Mouse (Mus musculus) limb, embryonic 15.5 days (tissue): ENCODE measurements around the gene Foxred2. TPM values are rescaled to one million over a fixed set of nuclear protein-coding genes. Genes with fewer than 3 reads are reported as not detected.
A peak's percentile ranks its signal among the peaks of the same experiment; 100 is the strongest.

Experiments
- ATAC-seq: fragments of 200-750 bp; cut with Nextera tagmentation; 2 replicates; pipeline ENCODE4 v1.8.0; 2017; ENCODE audit warnings: low read depth, moderate TSS enrichment; ENCODE audit not compliant: insufficient number of reproducible peaks, low FRiP score, low TSS enrichment
- H3K27ac ChIP-seq: fragments of 300-500 bp; sonication (generic); 2 replicates; pipeline ENCODE4 v1.5.1; 2015; ENCODE audit warnings: moderate library complexity, mild to moderate bottlenecking, inconsistent platforms
- H3K27me3 ChIP-seq: fragments of 300-500 bp; sonication (generic); 2 replicates; pipeline ENCODE4 v1.6.1; 2015; ENCODE audit warnings: inconsistent platforms
- H3K36me3 ChIP-seq: fragments of 300-500 bp; sonication (generic); 2 replicates; pipeline ENCODE4 v1.6.1; 2015; ENCODE audit warnings: inconsistent platforms
- H3K4me1 ChIP-seq: fragments of 300-500 bp; sonication (generic); 2 replicates; pipeline ENCODE4 v1.6.1; 2015; ENCODE audit warnings: inconsistent platforms
- H3K4me2 ChIP-seq: fragments of 300-500 bp; sonication (generic); 2 replicates; pipeline ENCODE4 v1.6.1; 2015; ENCODE audit warnings: mild to moderate bottlenecking, inconsistent platforms
- H3K4me3 ChIP-seq: fragments of 300-500 bp; sonication (generic); 2 replicates; pipeline ENCODE4 v1.5.1; 2015; ENCODE audit warnings: mild to moderate bottlenecking, inconsistent platforms
- H3K9ac ChIP-seq: fragments of 300-500 bp; sonication (generic); 2 replicates; pipeline ENCODE4 v1.6.1; 2015; ENCODE audit warnings: inconsistent platforms
- H3K9me3 ChIP-seq: fragments of 300-500 bp; sonication (generic); 2 replicates; pipeline ENCODE4 v1.6.1; 2016; ENCODE audit warnings: inconsistent platforms
- WGBS: fragments of 180-500 bp; shearing (Covaris S2); methylation state at CpG from one replicate; pipeline ENCODE4 v1.1.7; 2015; 5-methylcytosine and 5-hydroxymethylcytosine counted together
- polyA plus RNA-seq: library from polyadenylated mRNA; unstranded; fragments of >200 nt; fragmentation: Nextera tagmentation; extraction: Ambion mirVana; gene quantifications from 2 replicates; pipeline ENCODE4 v1.2.1, GENCODE M21; 2015

Gene Foxred2
- 3.7 and 4.2 TPM in 2 replicates for polyA plus RNA-seq

GRCm38 (mm10) chr15:77956404-77956901 is at the start of gene Foxred2:
Foxred2 (minus strand) TSS chr15:77956722.
- H3K27me3 ChIP-seq = peaks cover 15% of the 10 kb centered on the region
- peaks cover 31% of the 10 kb centered on the region for H3K36me3 ChIP-seq
- peak within 1 kb of the TSS; percentile 84 for H3K4me2 ChIP-seq
- under 1% methylated on average over 39 of the region's 39 CpGs for WGBS
- H3K9ac ChIP-seq = peak within 1 kb of the TSS; percentile 28; the same call in 1 of the 2 replicates
- no peak within 1 kb of the TSS for H3K27ac ChIP-seq
- H3K4me3 ChIP-seq = peak within 1 kb of the TSS; percentile 59
- H3K9me3 ChIP-seq = no peaks in the 10 kb centered on the region
- ATAC-seq = peak; percentile 81
- peaks cover 23% of the 10 kb centered on the region for H3K4me1 ChIP-seq

DNA sequence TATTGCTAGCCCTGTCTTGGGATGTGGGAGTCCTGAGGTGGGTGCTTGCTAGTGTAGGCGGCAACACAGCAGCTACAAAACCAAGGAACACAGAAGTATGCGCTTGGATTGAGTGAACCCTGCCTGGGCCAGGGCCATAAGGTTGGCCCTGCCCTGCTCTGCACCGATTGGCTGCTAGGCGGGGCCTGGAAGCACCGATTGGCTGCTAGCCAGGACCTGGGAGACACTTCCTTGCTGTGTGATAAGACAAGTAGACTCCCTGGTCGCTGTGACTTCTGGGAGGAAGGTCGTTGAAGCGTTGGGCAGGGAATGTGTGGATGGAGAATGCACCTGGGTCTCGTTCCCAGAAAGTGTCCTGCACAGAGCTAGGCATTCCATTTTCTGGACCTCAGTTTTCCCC is 47.4 kb upstream of the Foxred2 start:
- Histone ChIP-seq H3K27ac (no peak overlapping the region), H3K36me3 (no peaks in the 10 kb centered on the region), H3K9me3 (no peaks in the 10 kb centered on the region), H3K4me1 (no peaks in the 10 kb centered on the region), H3K27me3 (no peaks in the 10 kb centered on the region), H3K4me3 (no peak overlapping the region), H3K4me2 (no peak overlapping the region), H3K9ac (no peak overlapping the region)
- no peak for ATAC-seq
- 52% methylated on average over 9 of the region's 9 CpGs for WGBS

- no peaks in the 10 kb centered on the region for H3K36me3 ChIP-seq
- ATAC-seq = no peak
- H3K27me3 ChIP-seq = no peaks in the 10 kb centered on the region
- no peak overlapping the region for H3K27ac ChIP-seq
- no peak overlapping the region for H3K4me2 ChIP-seq
- no peak overlapping the region for H3K9ac ChIP-seq
- H3K9me3 ChIP-seq = no peaks in the 10 kb centered on the region
- 17% methylated on average over 5 of the region's 5 CpGs for WGBS
- no peak overlapping the region for H3K4me3 ChIP-seq
- H3K4me1 ChIP-seq = no peaks in the 10 kb centered on the region
Measured at GRCm38 (mm10) chr15:78001400-78001799, 44.9 kb upstream of the Foxred2 start.

DNA sequence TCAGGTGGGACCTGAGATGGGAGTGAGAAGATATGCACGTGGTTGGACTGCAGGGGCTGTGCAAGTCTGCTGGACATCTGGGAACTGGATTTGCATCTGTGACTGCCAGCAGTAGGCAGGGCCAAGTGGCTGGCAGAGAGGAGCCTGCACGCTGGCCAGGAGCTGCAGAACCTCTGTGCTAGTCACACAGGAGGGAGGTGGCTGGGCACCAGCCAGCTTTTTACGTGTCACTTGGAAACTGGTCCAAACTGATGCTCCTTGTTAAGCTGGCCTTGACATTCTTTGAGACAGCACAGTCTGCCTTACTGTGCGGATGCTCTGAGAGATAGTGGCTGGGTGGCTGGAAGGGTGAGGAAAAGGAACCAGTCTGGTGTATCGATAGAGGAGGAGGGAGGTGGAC is 32.0 kb upstream of the Foxred2 start:
- no peaks in the 10 kb centered on the region for H3K36me3 ChIP-seq
- 0 out of 2 replicates have a peak, but pooled peaks cover 3% of the 10 kb centered on the region for H3K27me3 ChIP-seq
- H3K9me3 ChIP-seq = no peaks in the 10 kb centered on the region
- WGBS = 65% methylated on average over 5 of the region's 5 CpGs
- H3K4me3 ChIP-seq = no peak overlapping the region
- no peak for ATAC-seq
- no peak overlapping the region for H3K9ac ChIP-seq
- no peak overlapping the region for H3K27ac ChIP-seq
- no peak overlapping the region for H3K4me2 ChIP-seq
- H3K4me1 ChIP-seq = no peaks in the 10 kb centered on the region

- no peak for ATAC-seq
- 18% methylated on average over 3 of the region's 3 CpGs for WGBS
- H3K27me3 ChIP-seq = peaks cover 10% of the 10 kb centered on the region
Measured at GRCm38 (mm10) chr15:77983391-77983790, 26.9 kb upstream of the Foxred2 start.

GRCm38 (mm10) chr15:77982195-77982939 is 25.8 kb upstream of the Foxred2 start:
- Histone ChIP-seq H3K36me3 (no peaks in the 10 kb centered on the region), H3K27ac (no peak overlapping the region), H3K9ac (no peak overlapping the region), H3K4me3 (no peak overlapping the region), H3K9me3 (no peaks in the 10 kb centered on the region), H3K27me3 (peaks cover 10% of the 10 kb centered on the region), H3K4me2 (no peak overlapping the region), H3K4me1 (0 out of 2 replicates have a peak, but pooled peaks cover 2% of the 10 kb centered on the region)
- no peak for ATAC-seq
- WGBS = 26% methylated on average over 18 of the region's 18 CpGs

More at GRCm38 (mm10) chr15:77983391-77983790, 26.9 kb upstream of the Foxred2 start:
- no peak overlapping the region for H3K4me3 ChIP-seq
- 0 out of 2 replicates have a peak, but pooled peaks cover 2% of the 10 kb centered on the region for H3K4me1 ChIP-seq
- no peak overlapping the region for H3K27ac ChIP-seq
- H3K9ac ChIP-seq = no peak overlapping the region
- H3K36me3 ChIP-seq = no peaks in the 10 kb centered on the region
- no peak overlapping the region for H3K4me2 ChIP-seq
- H3K9me3 ChIP-seq = no peaks in the 10 kb centered on the region

- Histone ChIP-seq H3K4me2 (no peak overlapping the region), H3K4me1 (0 out of 2 replicates have a peak, but pooled peaks cover 2% of the 10 kb centered on the region), H3K36me3 (no peaks in the 10 kb centered on the region), H3K27ac (no peak overlapping the region), H3K9ac (no peak overlapping the region), H3K9me3 (no peaks in the 10 kb centered on the region), H3K27me3 (peaks cover 10% of the 10 kb centered on the region), H3K4me3 (no peak overlapping the region)
- 67% methylated on average over 5 of the region's 5 CpGs for WGBS
- no peak for ATAC-seq
Measured at GRCm38 (mm10) chr15:77981181-77981680, 24.7 kb upstream of the Foxred2 start.

GRCm38 (mm10) chr15:77979427-77979865 is 22.9 kb upstream of the Foxred2 start:
- no peak overlapping the region for H3K9ac ChIP-seq
- H3K9me3 ChIP-seq = no peaks in the 10 kb centered on the region
- H3K4me1 ChIP-seq = 0 out of 2 replicates have a peak, but pooled peaks cover 2% of the 10 kb centered on the region
- H3K27ac ChIP-seq = no peak overlapping the region
- H3K4me3 ChIP-seq = no peak overlapping the region
- ATAC-seq = no peak
- 81% methylated on average over 10 of the region's 10 CpGs for WGBS
- H3K4me2 ChIP-seq = no peak overlapping the region
- peaks cover 10% of the 10 kb centered on the region for H3K27me3 ChIP-seq
- no peaks in the 10 kb centered on the region for H3K36me3 ChIP-seq

- Histone ChIP-seq H3K27ac (no peak overlapping the region), H3K4me1 (0 out of 2 replicates have a peak, but pooled peaks cover 2% of the 10 kb centered on the region), H3K4me2 (no peak overlapping the region), H3K4me3 (no peak overlapping the region), H3K9ac (no peak overlapping the region), H3K27me3 (peaks cover 7% of the 10 kb centered on the region), H3K36me3 (no peaks in the 10 kb centered on the region), H3K9me3 (no peaks in the 10 kb centered on the region)
- no peak for ATAC-seq
- 50% methylated on average over 3 of the region's 3 CpGs for WGBS
Measured at GRCm38 (mm10) chr15:77977663-77978062, 21.1 kb upstream of the Foxred2 start.

- no peak overlapping the region for H3K4me2 ChIP-seq
- no peak overlapping the region for H3K4me3 ChIP-seq
- no peaks in the 10 kb centered on the region for H3K9me3 ChIP-seq
- peaks cover under 1% of the 10 kb centered on the region; the same call in 1 of the 2 replicates for H3K27me3 ChIP-seq
- no peak overlapping the region for H3K9ac ChIP-seq
- no peak overlapping the region for H3K27ac ChIP-seq
- no peaks in the 10 kb centered on the region for H3K36me3 ChIP-seq
- WGBS = 63% methylated on average over 6 of the region's 6 CpGs
- no peak for ATAC-seq
- H3K4me1 ChIP-seq = peaks cover 6% of the 10 kb centered on the region
Measured at GRCm38 (mm10) chr15:77974165-77974841, 17.8 kb upstream of the Foxred2 start.

DNA sequence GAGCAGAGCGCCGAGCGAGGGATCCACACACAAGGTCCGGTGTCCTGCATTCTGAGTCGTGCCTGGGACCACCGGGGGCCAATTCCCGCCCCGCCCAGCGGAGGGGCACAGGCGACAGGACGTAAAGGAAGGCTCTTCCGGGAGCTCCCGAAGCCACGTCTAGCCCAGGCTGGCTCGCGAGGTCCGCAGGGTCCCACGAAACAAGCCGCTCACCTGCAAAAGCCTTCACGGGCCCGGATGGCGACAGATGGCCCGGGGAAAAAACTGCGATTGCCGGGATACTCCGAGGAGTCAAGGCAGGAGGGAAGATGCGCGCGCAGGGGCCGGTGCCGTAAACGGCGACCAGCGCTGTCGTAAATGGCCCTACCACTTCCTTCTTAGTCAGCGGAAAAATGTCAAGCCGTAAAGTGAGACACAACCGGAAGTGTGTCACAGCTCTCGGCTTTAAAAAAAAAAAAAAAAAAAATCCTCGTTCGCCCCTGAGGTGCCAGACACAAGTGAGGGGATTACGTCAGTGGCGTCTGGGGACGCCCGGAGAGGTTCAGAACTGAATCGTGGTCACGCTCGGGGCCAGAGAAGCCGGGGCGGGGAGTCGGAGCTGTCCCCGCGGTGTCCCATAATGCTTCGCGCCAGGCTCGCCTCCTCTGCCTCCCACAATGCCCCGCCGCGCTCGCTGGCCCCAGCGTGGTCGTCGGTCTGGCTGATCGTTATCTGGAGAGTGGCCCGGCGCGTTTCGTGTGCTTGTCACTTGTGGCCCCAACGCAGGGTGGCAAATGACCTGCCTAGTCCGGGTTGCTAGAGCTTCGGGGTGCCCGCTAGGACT is 14.2 kb upstream of the Foxred2 start, which contains the start of gene Eif3d:
Gene Eif3d (minus strand): TSS at position 344 of the 823 bp plus-strand sequence.
- Histone ChIP-seq H3K4me1 (peaks cover 11% of the 10 kb centered on the region), H3K36me3 (peaks cover 35% of the 10 kb centered on the region), H3K27me3 (no peaks in the 10 kb centered on the region), H3K27ac (peak within 1 kb of the TSS; percentile 98), H3K9me3 (no peaks in the 10 kb centered on the region), H3K4me3 (peak within 1 kb of the TSS; percentile 88), H3K9ac (peak within 1 kb of the TSS; percentile 97), H3K4me2 (peak within 1 kb of the TSS; percentile 74)
- WGBS = under 1% methylated on average over 72 of the region's 72 CpGs
- peak; percentile 78 for ATAC-seq
